ENCODE assay signal across 22 mouse cellular contexts in genomic region chr11:66946521-66946920, GRCm38 (mm10). TPM values are rescaled to one million over a fixed set of nuclear protein-coding genes. Genes with fewer than 3 reads are reported as not detected.
"Had no signal": no experiment of that assay in that cellular context is flagged by ENCODE, and none has a peak within 500 bp of the region (broad histone marks: within the 10 kb centered on the region; RNA-seq: fewer than 3 reads in every experiment).

No protein-coding gene starts in this region.

- H3K4me2 ChIP-seq: liver, embryonic 13.5 days; midbrain, embryonic 11.5 days had no signal

- H3K9me3 ChIP-seq: liver, embryonic 13.5 days had no signal

- H3K36me3 ChIP-seq: liver, embryonic 13.5 days had no signal

- H3K27me3 ChIP-seq: liver, embryonic 13.5 days had no signal

- H3K27ac ChIP-seq: hindbrain, postnatal 0 days; layer of hippocampus, adult 2 months; left cerebral cortex, adult 2 months; liver, embryonic 13.5 days had no signal

- H3K4me1 ChIP-seq: liver, embryonic 13.5 days had no signal

- H3K4me3 ChIP-seq: layer of hippocampus, adult 2 months; left cerebral cortex, adult 2 months; liver, embryonic 13.5 days had no signal

- DNase-seq: kidney, adult 18-20 months; kidney, adult 9 months; kidney, postnatal 14 days; layer of hippocampus, adult 9-11 months; layer of hippocampus, postnatal 36 days; liver, embryonic 13.5 days; lung, postnatal 14 days; lung, postnatal 4 days; midbrain, embryonic 14.5 days; thymus, postnatal 4 days had no signal

- H3K9ac ChIP-seq: liver, embryonic 13.5 days had no signal

- ATAC-seq: hindbrain, postnatal 0 days; inflammation-experienced regulatory T-cells, adult 6 months had no signal

RNA-seq across cellular contexts. Expression of gene Tmem238l, which starts 9.9 kb away (rescaled TPM):
- polyA plus RNA-seq: hindbrain, postnatal 0 days; inflammation-experienced regulatory T-cells, adult 6 months; limb, embryonic 11.5 days; limb, embryonic 14.5 days; liver, adult 2 months; liver, embryonic 13.5 days; liver, embryonic 16.5 days; midbrain, embryonic 11.5 days; midbrain, embryonic 14.5 days; midbrain, postnatal 0 days; neural tube, embryonic 11.5 days; neural tube, embryonic 14.5 days had no signal

RNA-seq across cellular contexts. Expression of gene Pirt, which starts 34.7 kb away (rescaled TPM):
- polyA plus RNA-seq: inflammation-experienced regulatory T-cells, adult 6 months; limb, embryonic 11.5 days; liver, adult 2 months; liver, embryonic 13.5 days had no signal
